Mouse (Mus musculus): ENCODE results near the gene Cenpu. TPM values are rescaled to one million over a fixed set of nuclear protein-coding genes. Genes with fewer than 3 reads are reported as not detected.
A peak's percentile ranks its signal among the peaks of the same experiment; 100 is the strongest.

The Cenpu gene
- polyA plus RNA-seq (2015; fragmentation: Nextera tagmentation; extraction: Ambion mirVana), result 14.4 and 16.3 TPM in 2 replicates

DNA sequence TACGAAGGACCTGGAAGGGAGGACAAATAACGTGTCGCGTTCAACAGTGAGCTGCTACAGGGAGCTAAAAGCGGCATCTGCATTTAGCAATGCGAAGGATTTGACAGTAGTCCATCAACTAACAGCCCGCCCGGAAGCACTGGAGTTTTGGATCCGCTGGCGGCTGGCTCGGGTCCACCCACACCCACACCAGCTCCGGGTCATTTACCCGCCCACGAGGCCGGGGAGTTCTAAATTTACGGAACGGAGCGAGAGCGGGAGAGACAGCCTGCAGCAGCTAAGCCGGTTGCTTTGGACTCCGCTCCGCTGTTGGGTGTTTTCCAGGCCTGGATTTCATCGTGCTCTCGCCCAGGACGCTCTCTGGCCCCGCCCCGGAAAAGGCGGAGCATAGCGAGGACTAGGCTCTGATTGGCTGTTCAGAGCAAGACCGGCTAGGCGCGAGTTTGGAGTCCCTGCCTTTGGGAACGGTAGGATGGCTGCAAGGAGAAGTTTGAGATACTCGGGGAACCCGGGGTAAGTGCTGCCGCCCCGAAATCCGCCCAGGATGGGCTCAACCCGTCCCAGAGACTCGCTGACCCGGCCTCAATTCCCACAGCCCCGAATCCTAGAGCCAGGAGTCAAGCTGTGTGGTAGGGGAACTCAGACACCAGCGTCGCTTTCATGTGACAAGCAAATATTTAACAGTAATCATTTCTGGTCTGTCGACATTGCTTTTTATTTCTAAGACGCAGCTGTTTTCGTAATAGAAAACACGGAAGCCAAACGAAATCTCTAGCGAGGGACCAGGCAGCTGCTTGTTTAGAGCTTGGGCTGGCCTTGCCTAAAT, at the start of gene Cenpu:
TSS of gene Cenpu (plus strand) at position 414 of the 826 bp plus-strand sequence.
- Histone ChIP-seq H3K4me1 (peaks cover 5% of the 10 kb centered on the region; the same call in 1 of the 2 replicates), H3K36me3 (no peaks in the 10 kb centered on the region), H3K27ac (peak within 1 kb of the TSS; percentile 80), H3K4me3 (replicated peaks) (peak within 1 kb of the TSS; percentile 81), H3K27me3 (replicated peaks) (no peaks in the 10 kb centered on the region), H3K4me2 (peak within 1 kb of the TSS; percentile 71), H3K9ac (peak within 1 kb of the TSS; percentile 57), H3K9me3 (no peaks in the 10 kb centered on the region)
- under 1% methylated on average over 50 of the region's 50 CpGs for WGBS
- ATAC-seq (ENCODE audit: insufficient read depth, low FRiP score, low read depth), result peak; percentile 97

DNA sequence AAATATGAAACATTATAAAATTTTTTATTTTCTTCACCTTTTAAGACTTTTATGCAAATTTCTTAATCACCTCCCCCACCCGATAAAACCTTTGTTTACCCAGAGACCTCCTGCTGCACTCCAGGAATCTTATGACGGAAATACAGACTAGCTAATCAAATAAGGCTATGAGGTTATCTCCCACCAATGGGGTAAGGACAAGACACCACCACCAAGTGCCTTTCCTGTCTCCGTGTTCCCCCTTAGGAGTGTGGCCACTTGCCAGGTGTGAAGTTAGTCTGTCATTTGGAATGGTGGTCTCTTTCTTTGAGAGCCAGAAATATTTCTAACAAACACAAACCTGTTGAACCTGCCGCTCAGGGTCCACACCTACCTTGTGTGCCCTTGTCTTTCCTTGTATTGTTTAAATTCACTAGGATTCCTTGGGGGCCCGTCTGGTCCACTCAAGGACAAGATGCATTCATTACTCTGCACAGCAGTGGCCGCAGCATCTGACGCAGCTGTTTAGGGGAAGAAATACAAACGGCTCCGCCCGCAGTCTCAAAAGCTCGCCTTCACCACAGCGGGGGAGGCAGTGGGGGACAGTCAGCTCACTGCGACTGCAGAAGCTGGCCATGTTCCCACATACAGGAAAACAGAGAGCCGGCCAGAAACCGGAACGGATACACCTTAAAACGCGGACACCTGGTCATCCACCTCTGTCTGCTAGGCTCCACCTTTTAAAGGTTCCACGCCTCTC, 49.3 kb upstream of the Cenpu start:
- no peak overlapping the region for H3K9ac ChIP-seq
- ATAC-seq (ENCODE audit: insufficient read depth, low FRiP score, low read depth), result peak; percentile 25; the same call in 1 of the 2 replicates
- H3K4me2 ChIP-seq, result peak overlapping the region; percentile 47
- no peak overlapping the region for H3K27ac ChIP-seq
- no peaks in the 10 kb centered on the region for H3K27me3 ChIP-seq (replicated peaks)
- WGBS, result 24% methylated on average over 19 of the region's 19 CpGs
- H3K4me3 ChIP-seq (replicated peaks), result peak overlapping the region; percentile 28
- H3K9me3 ChIP-seq, result no peaks in the 10 kb centered on the region
- peaks cover 4% of the 10 kb centered on the region; the same call in 1 of the 2 replicates for H3K4me1 ChIP-seq
- no peaks in the 10 kb centered on the region for H3K36me3 ChIP-seq

DNA sequence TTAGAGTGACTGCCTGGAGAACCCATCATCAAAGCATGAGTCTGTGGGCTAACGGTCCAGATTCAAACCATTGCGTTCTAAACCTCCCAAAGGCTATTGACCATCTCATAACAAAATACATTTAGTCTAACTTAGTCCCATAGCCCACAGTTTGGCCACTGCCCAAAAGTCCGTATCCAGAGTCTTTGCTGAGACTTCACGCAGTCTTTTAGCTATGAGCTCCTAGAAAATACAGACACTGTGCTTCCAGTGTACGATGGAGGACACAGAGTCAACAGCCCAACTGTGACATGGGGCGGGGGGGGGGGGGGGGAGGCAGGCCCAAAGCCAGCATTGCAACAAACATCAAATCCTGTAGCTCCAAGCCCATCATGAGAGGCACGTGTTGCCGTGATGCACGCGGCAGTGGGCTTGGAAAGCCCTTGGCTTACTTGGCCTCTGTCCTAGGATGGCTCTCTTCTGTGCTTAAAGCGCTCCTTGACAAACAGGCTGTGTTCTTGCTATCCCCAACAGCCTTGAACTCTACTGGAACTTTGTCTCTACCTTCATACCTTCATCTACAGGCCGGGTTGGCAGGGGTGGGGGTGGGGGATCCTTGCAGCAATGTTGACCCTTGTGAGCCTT, 48.6 kb upstream of the Cenpu start:
- ATAC-seq (ENCODE audit: insufficient read depth, low FRiP score, low read depth), result no peak
- H3K27me3 ChIP-seq (replicated peaks), result no peaks in the 10 kb centered on the region
- H3K9ac ChIP-seq, result no peak overlapping the region
- no peaks in the 10 kb centered on the region for H3K36me3 ChIP-seq
- H3K4me2 ChIP-seq, result peak overlapping the region; percentile 47
- H3K27ac ChIP-seq, result no peak overlapping the region
- H3K4me3 ChIP-seq (replicated peaks), result peak overlapping the region; percentile 28
- 69% methylated on average over 12 of the region's 12 CpGs for WGBS
- H3K4me1 ChIP-seq, result peaks cover 4% of the 10 kb centered on the region; the same call in 1 of the 2 replicates
- H3K9me3 ChIP-seq, result no peaks in the 10 kb centered on the region

DNA sequence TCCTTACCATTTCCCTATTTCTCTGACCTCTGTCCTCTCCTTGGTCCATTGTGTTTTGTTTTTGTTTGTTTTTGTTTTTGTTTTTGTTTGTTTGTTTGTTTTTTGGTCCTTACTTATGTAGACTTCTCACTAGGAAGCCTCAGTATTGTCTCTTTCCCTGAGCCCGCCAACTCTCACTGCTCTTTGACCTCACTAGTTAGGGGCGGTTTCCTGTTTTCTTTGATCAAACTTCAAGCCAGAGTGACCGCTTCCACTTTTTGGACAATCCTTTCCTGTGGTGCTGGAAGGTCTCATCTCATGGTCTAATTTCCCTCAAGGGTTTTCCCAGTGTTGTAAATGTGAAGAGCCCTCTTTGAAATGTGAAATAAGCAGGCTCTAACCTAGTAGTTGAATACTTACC, 47.6 kb upstream of the Cenpu start:
- no peak overlapping the region for H3K4me2 ChIP-seq
- no peaks in the 10 kb centered on the region for H3K36me3 ChIP-seq
- WGBS, result 76% methylated on average over 3 of the region's 3 CpGs
- no peak overlapping the region for H3K9ac ChIP-seq
- ATAC-seq (ENCODE audit: insufficient read depth, low FRiP score, low read depth), result no peak
- peaks cover 4% of the 10 kb centered on the region; the same call in 1 of the 2 replicates for H3K4me1 ChIP-seq
- H3K4me3 ChIP-seq (replicated peaks), result no peak overlapping the region
- H3K9me3 ChIP-seq, result no peaks in the 10 kb centered on the region
- no peak overlapping the region for H3K27ac ChIP-seq
- no peaks in the 10 kb centered on the region for H3K27me3 ChIP-seq (replicated peaks)

- 75% methylated on average over 14 of the region's 14 CpGs for WGBS
- H3K36me3 ChIP-seq, result no peaks in the 10 kb centered on the region
- ATAC-seq (ENCODE audit: insufficient read depth, low FRiP score, low read depth), result no peak
- H3K4me1 ChIP-seq, result no peaks in the 10 kb centered on the region
- H3K4me2 ChIP-seq, result no peak overlapping the region
- H3K27me3 ChIP-seq (replicated peaks), result no peaks in the 10 kb centered on the region
- H3K9me3 ChIP-seq, result no peaks in the 10 kb centered on the region
- H3K27ac ChIP-seq, result no peak overlapping the region
- H3K4me3 ChIP-seq (replicated peaks), result no peak overlapping the region
- H3K9ac ChIP-seq, result no peak overlapping the region
Measured at GRCm38 (mm10) chr8:46508488-46509395, 43.1 kb upstream of the Cenpu start.

DNA sequence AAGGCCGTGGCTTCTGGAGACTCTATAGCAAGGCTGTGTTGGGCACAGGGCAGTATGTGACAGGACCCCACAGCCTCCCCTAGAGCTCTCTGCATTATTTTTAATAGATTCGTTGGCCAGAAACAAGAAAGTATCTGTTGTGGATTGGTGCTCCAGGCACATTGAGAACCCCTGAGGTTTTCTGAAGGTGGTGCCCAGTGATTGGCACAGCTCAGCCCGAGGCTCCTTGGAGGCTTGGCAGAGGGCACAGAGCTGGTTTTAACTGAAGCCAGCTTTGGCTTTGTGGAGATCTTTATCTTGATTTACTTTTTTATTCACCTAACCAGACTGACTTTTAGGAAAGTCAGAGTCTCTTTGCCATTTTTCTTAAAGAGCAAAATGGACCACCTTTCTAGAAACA, 42.4 kb upstream of the Cenpu start:
- H3K9ac ChIP-seq, result no peak overlapping the region
- H3K4me1 ChIP-seq, result no peaks in the 10 kb centered on the region
- H3K27me3 ChIP-seq (replicated peaks), result no peaks in the 10 kb centered on the region
- 88% methylated on average over 3 of the region's 3 CpGs for WGBS
- H3K36me3 ChIP-seq, result no peaks in the 10 kb centered on the region
- H3K9me3 ChIP-seq, result no peaks in the 10 kb centered on the region
- H3K27ac ChIP-seq, result no peak overlapping the region
- ATAC-seq (ENCODE audit: insufficient read depth, low FRiP score, low read depth), result no peak
- no peak overlapping the region for H3K4me2 ChIP-seq
- no peak overlapping the region for H3K4me3 ChIP-seq (replicated peaks)

DNA sequence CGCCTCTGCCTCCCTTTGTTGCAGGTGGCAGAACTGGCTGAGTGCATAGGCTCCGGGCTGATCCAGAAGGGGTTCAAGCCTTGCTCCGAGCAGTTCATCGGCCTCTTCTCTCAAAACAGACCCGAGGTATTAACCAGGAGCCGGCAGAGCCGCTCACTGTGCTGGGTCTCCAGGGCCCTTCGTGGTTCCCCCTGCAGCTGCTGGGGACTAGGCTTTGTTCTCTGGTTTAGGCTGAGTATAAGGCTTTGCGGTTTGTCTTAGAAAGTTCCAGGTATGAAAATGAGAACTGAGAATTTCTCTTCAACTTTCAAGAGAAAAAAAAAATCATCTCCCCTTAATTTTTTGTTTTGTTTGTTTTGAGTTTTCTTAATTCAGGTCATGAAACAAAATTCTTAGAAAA, 40.5 kb upstream of the Cenpu start:
- no peak overlapping the region for H3K4me2 ChIP-seq
- no peak overlapping the region for H3K9ac ChIP-seq
- H3K4me1 ChIP-seq, result no peaks in the 10 kb centered on the region
- no peaks in the 10 kb centered on the region for H3K9me3 ChIP-seq
- WGBS, result 80% methylated on average over 9 of the region's 9 CpGs
- no peak overlapping the region for H3K4me3 ChIP-seq (replicated peaks)
- no peaks in the 10 kb centered on the region for H3K36me3 ChIP-seq
- ATAC-seq (ENCODE audit: insufficient read depth, low FRiP score, low read depth), result no peak
- H3K27me3 ChIP-seq (replicated peaks), result no peaks in the 10 kb centered on the region
- H3K27ac ChIP-seq, result no peak overlapping the region

DNA sequence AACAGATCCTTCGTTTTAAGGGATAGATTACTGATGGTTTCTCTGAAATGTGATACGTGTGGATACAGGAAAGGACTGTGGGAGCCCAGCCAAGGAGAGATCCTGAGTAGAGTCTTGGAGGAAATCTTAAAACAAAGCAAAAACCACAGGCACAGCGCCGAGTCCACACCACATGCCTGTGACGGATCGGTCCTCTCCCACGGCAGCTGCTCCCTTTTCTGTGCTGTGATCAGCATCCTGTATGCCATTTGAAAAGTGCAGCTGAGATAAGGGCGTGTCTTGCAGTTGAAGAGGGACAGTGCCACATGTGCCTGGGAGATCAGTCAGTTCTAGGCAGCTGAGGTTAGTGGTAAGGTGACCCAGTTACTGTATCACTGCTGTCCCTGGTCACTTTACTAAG, 39.3 kb upstream of the Cenpu start:
- ATAC-seq (ENCODE audit: insufficient read depth, low FRiP score, low read depth), result peak; percentile 43; the same call in 1 of the 2 replicates
- no peaks in the 10 kb centered on the region for H3K4me1 ChIP-seq
- no peaks in the 10 kb centered on the region for H3K27me3 ChIP-seq (replicated peaks)
- no peak overlapping the region for H3K4me2 ChIP-seq
- no peak overlapping the region for H3K4me3 ChIP-seq (replicated peaks)
- no peaks in the 10 kb centered on the region for H3K9me3 ChIP-seq
- no peak overlapping the region for H3K27ac ChIP-seq
- H3K36me3 ChIP-seq, result no peaks in the 10 kb centered on the region
- 32% methylated on average over 8 of the region's 8 CpGs for WGBS
- no peak overlapping the region for H3K9ac ChIP-seq

DNA sequence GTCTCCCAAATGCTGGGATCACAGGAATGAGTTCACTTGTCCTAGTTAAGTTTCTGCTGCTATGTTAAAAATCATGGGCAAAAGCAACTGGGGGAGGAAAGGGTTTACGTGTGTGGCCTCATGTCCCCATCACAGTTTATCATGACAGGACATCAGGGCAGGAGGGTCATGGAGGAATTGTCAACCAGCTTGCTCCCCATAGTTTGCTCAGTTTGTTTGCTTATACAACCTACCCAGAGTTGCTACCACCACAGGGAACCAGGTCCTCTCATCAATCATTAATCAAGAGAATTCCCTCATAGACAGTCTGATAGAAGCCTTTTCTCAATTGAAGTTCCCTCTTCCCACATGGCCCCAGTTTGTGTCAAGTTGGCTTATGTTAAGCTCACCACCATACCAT, 37.8 kb upstream of the Cenpu start:
- Histone ChIP-seq H3K4me1 (no peaks in the 10 kb centered on the region), H3K9me3 (no peaks in the 10 kb centered on the region), H3K4me3 (replicated peaks) (no peak overlapping the region), H3K36me3 (no peaks in the 10 kb centered on the region), H3K27ac (no peak overlapping the region), H3K27me3 (replicated peaks) (no peaks in the 10 kb centered on the region), H3K9ac (no peak overlapping the region), H3K4me2 (no peak overlapping the region)
- WGBS, result 62% methylated on average over 1 of the region's 1 CpGs
- no peak for ATAC-seq (ENCODE audit: insufficient read depth, low FRiP score, low read depth)

- 82% methylated on average over 6 of the region's 6 CpGs for WGBS
- Histone ChIP-seq H3K9ac (no peak overlapping the region), H3K36me3 (0 out of 2 replicates have a peak, but pooled peaks cover 4% of the 10 kb centered on the region), H3K27me3 (replicated peaks) (no peaks in the 10 kb centered on the region), H3K4me3 (replicated peaks) (no peak overlapping the region), H3K27ac (no peak overlapping the region), H3K4me2 (no peak overlapping the region), H3K4me1 (no peaks in the 10 kb centered on the region), H3K9me3 (no peaks in the 10 kb centered on the region)
- no peak for ATAC-seq (ENCODE audit: insufficient read depth, low FRiP score, low read depth)
Measured at GRCm38 (mm10) chr8:46520667-46521066, 31.2 kb upstream of the Cenpu start.

- Histone ChIP-seq H3K27ac (no peak overlapping the region), H3K9me3 (no peaks in the 10 kb centered on the region), H3K9ac (no peak overlapping the region), H3K4me1 (peaks cover 3% of the 10 kb centered on the region; the same call in 1 of the 2 replicates), H3K36me3 (0 out of 2 replicates have a peak, but pooled peaks cover 4% of the 10 kb centered on the region), H3K4me2 (no peak overlapping the region), H3K4me3 (replicated peaks) (no peak overlapping the region), H3K27me3 (replicated peaks) (no peaks in the 10 kb centered on the region)
- no peak for ATAC-seq (ENCODE audit: insufficient read depth, low FRiP score, low read depth)
- 87% methylated on average over 8 of the region's 8 CpGs for WGBS
Measured at GRCm38 (mm10) chr8:46526098-46526497, 25.7 kb upstream of the Cenpu start.

Measured in stomach, embryonic 15.5 days (tissue).